Mouse (Mus musculus) olfactory bulb, adult 2 months (tissue): ENCODE results near the gene Magix. TPM values are rescaled to one million over a fixed set of nuclear protein-coding genes. Genes with fewer than 3 reads are reported as not detected.

Source experiments
- H3K27ac ChIP-seq: fragments of 200-500 bp; 2 replicates; pipeline ENCODE4 v1.5.1; 2012; ENCODE audit warnings: low read depth, low read length; ENCODE audit not compliant: insufficient read depth
- H3K4me1 ChIP-seq: fragments of 200-500 bp; 2 replicates; pipeline ENCODE4 v1.6.1; 2012; ENCODE audit warnings: low read length; ENCODE audit not compliant: control insufficient read depth, insufficient read depth
- H3K4me3 ChIP-seq: fragments of 200-500 bp; 2 replicates; pipeline ENCODE4 v1.5.1; 2012; ENCODE audit warnings: mild to moderate bottlenecking, low read depth, low read length, moderate library complexity; ENCODE audit not compliant: insufficient read depth
- CTCF ChIP-seq: fragments of 200-500 bp; IDR thresholded peaks from 2 replicates; pipeline ENCODE4 v1.5.1; 2012; ENCODE audit warnings: low read depth, mild to moderate bottlenecking, low read length, moderate library complexity; ENCODE audit not compliant: insufficient read depth
- POLR2A ChIP-seq: fragments of 200-500 bp; IDR thresholded peaks from 2 replicates; pipeline ENCODE4 v1.6.1; 2012; ENCODE audit warnings: mild to moderate bottlenecking, low read depth, low read length, moderate library complexity; ENCODE audit not compliant: insufficient read depth
- WGBS: fragments of 180-500 bp; shearing (Covaris S2); methylation state at CpG from one replicate; pipeline ENCODE4 v1.1.7; 2018; 5-methylcytosine and 5-hydroxymethylcytosine counted together
- polyA plus RNA-seq: library from polyadenylated mRNA; stranded (reverse); fragments of >200 nt; gene quantifications from 2 replicates; pipeline ENCODE4 v1.2.4, GENCODE M21; 2012; ENCODE audit warnings: low replicate concordance; ENCODE audit not compliant: missing spikeins, insufficient read depth, insufficient read length

The Magix gene
- polyA plus RNA-seq, 1 experiment, result not detected

- peaks cover 11% of the 10 kb centered on the region for H3K4me1 ChIP-seq
- no peak overlapping the region for H3K27ac ChIP-seq
- TF ChIP-seq POLR2A (no peak), CTCF (no peak)
- H3K4me3 ChIP-seq, result peak overlapping the region; percentile 31
- 27% methylated on average over 28 of the region's 28 CpGs for WGBS
Observed at GRCm38 (mm10) chrX:7674284-7675000, 6.6 kb downstream of the Magix start.

- H3K4me1 ChIP-seq, result peaks cover 11% of the 10 kb centered on the region
- H3K4me3 ChIP-seq, result no peak overlapping the region
- no peak overlapping the region for H3K27ac ChIP-seq
- WGBS, result 48% methylated on average over 12 of the region's 12 CpGs
- no peak for TF ChIP-seq POLR2A
- no peak for TF ChIP-seq CTCF
Observed at GRCm38 (mm10) chrX:7673578-7674281, 7.3 kb downstream of the Magix start.

- Histone ChIP-seq H3K27ac (no peak overlapping the region), H3K4me3 (no peak overlapping the region), H3K4me1 (peaks cover 11% of the 10 kb centered on the region)
- TF ChIP-seq CTCF (no peak), POLR2A (no peak)
- WGBS, result 71% methylated on average over 6 of the region's 6 CpGs
Observed at GRCm38 (mm10) chrX:7672739-7673138, 8.3 kb downstream of the Magix start.

- 13% methylated on average over 34 of the region's 36 CpGs for WGBS
- TF ChIP-seq CTCF (no peak), POLR2A (no peak)
- peaks cover 11% of the 10 kb centered on the region for H3K4me1 ChIP-seq
- H3K27ac ChIP-seq, result peak within 1 kb of the TSS; percentile 13; the same call in 1 of the 2 replicates
- peak within 1 kb of the TSS; percentile 47 for H3K4me3 ChIP-seq
Observed at GRCm38 (mm10) chrX:7670921-7671623, 10.0 kb downstream of the Magix start, which contains the start of gene Plp2. Plp2 (minus strand) TSS chrX:7671390.

GRCm38 (mm10) chrX:7670390-7670881, 10.6 kb downstream of the Magix start:
- 26% methylated on average over 18 of the region's 19 CpGs for WGBS
- peak overlapping the region; percentile 13; the same call in 1 of the 2 replicates for H3K27ac ChIP-seq
- H3K4me1 ChIP-seq, result peaks cover 11% of the 10 kb centered on the region
- TF ChIP-seq POLR2A (no peak), CTCF (no peak)
- peak overlapping the region; percentile 47 for H3K4me3 ChIP-seq

GRCm38 (mm10) chrX:7665739-7666502, 15.1 kb downstream of the Magix start:
- no peak overlapping the region for H3K27ac ChIP-seq
- WGBS, result 79% methylated on average over 21 of the region's 21 CpGs
- no peak for TF ChIP-seq CTCF
- no peak for TF ChIP-seq POLR2A
- peaks cover 4% of the 10 kb centered on the region for H3K4me1 ChIP-seq
- H3K4me3 ChIP-seq, result no peak overlapping the region

GRCm38 (mm10) chrX:7664791-7665190, 16.3 kb downstream of the Magix start:
- Histone ChIP-seq H3K4me3 (no peak overlapping the region), H3K4me1 (no peaks in the 10 kb centered on the region), H3K27ac (no peak overlapping the region)
- TF ChIP-seq CTCF (no peak), POLR2A (no peak)
- 84% methylated on average over 11 of the region's 11 CpGs for WGBS

- Histone ChIP-seq H3K4me3 (no peak overlapping the region), H3K27ac (no peak overlapping the region), H3K4me1 (peaks cover 9% of the 10 kb centered on the region)
- TF ChIP-seq POLR2A, result no peak
- no peak for TF ChIP-seq CTCF
- 84% methylated on average over 3 of the region's 3 CpGs for WGBS
Observed at GRCm38 (mm10) chrX:7662936-7663335, 18.1 kb downstream of the Magix start.
